Mouse (Mus musculus) heart, postnatal 0 days (tissue): ENCODE measurements around the gene Gnb2.

Source experiments
- CTCF ChIP-seq: IDR thresholded peaks from 2 replicates; pipeline ENCODE4 v1.5.1; 2016; ENCODE audit warnings: antibody characterized with exemption, control low read depth, low read depth
- EP300 ChIP-seq: IDR thresholded peaks from 2 replicates; pipeline ENCODE4 v1.6.1; 2016; ENCODE audit warnings: antibody characterized with exemption, low read depth

- TF ChIP-seq EP300 (no peak), CTCF (no peak)
Observed at GRCm38 (mm10) chr5:137541768-137542540, 8.6 kb upstream of the Gnb2 start.
